Mouse (Mus musculus) adrenal gland, adult 8-10 months (tissue): ENCODE measurements around the gene Gm13288. TPM values are rescaled to one million over a fixed set of nuclear protein-coding genes. Genes with fewer than 3 reads are reported as not detected.
"Not testable (repeated sequence)": the region's sequence is repeated elsewhere in the genome, so short reads cannot be mapped to it uniquely, and the experiment has no call there.

ENCODE experiments used
- DNase-seq: peaks from one replicate; pipeline ENCODE4 v3.0.0; 2022
- total RNA-seq, 4 experiments: library from RNA; stranded (reverse); gene quantifications; 2 replicates each; pipeline ENCODE4 v1.2.4; 2022

Gm13288 gene
- not detected for total RNA-seq

- DNase-seq = not testable (repeated sequence)
Measured at GRCm38 (mm10) chr4:88805231-88805630, at the start of gene Gm13288. TSS of gene Gm13288 (plus strand) at chr4:88805531.

DNA sequence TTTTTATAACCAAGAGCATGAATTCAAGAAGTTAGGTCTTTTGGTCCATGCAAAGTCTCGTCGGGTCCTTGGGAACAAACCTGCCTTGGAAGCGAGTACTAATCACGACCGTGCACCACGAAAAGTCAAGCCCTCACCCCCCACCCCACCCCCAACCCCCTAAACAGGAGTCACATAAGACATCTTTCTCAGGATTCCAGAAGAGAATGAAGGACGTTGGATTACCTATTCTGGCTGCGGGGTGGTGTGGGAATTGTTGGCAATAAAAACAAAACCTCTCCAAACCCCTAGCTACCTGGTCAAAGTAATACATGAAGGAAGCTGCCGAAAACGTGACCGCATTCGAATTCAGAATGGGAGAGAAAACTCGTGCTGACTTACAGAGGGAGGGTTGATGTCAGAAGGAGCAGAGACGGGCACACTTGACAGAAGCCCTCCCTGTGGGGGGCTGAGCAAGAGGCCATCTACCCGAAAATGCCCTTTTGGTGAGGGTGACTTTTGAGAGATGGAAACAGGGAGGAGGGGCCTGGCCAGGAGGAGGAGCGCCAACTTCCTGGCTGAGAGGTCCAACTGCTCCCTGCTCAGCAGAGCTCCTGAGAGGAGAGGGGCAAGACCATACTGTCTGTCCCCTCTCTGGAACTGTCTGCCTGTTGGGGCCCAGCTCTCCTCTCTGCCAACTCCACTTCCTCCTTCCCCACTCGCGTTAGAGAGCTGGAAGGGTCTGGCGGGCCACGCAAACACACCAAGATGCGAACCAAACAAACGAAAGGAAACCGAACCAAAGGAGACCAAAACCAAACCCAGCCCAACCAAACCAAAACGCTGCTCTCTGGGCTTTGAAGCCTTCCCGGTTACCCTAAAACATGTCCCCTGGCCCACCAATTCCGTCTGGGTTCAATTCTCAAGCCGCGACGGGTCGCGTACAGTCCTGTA is 48.5 kb upstream of the Gm13288 start:
- DNase-seq = not testable (repeated sequence)

DNA sequence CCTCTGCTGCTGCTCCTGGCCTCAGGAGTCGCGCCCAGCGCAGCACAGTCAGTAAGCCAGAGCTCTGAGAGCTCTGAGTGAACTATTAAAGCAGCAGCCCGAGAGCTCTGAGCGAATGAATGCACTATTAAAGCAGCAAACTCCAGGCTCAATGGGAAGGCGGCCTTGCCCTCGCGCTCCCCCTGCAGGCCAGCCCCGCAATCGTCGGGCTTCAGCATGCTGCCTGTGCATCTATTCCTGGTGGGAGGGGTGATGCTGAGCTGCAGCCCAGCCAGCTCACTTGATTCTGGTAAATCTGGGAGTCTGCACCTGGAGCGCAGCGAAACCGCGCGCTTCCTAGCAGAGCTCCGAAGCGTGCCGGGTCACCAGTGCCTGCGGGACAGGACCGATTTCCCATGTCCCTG is 47.7 kb upstream of the Gm13288 start:
- DNase-seq = peak; percentile 89

DNA sequence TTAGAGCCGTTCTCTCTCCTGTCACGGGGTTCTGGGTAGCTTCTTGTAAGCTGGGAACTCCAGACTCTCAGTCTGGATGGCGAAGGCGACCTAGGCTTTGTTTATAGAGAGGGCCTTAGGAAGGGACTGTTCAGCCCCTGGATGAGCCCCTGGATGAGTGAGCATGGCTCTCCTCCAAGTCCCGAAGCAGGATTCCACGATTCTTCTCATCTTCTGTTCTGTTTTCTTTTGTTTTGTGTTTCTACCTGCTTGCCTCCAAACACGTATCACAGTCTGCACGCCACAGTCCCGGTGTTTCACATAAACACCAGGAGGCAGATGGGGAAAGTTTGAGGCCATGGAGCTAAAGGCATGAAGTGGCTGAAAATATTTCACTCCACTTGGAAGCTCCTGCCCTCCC is 46.6 kb upstream of the Gm13288 start:
- DNase-seq = not testable (repeated sequence)

DNA sequence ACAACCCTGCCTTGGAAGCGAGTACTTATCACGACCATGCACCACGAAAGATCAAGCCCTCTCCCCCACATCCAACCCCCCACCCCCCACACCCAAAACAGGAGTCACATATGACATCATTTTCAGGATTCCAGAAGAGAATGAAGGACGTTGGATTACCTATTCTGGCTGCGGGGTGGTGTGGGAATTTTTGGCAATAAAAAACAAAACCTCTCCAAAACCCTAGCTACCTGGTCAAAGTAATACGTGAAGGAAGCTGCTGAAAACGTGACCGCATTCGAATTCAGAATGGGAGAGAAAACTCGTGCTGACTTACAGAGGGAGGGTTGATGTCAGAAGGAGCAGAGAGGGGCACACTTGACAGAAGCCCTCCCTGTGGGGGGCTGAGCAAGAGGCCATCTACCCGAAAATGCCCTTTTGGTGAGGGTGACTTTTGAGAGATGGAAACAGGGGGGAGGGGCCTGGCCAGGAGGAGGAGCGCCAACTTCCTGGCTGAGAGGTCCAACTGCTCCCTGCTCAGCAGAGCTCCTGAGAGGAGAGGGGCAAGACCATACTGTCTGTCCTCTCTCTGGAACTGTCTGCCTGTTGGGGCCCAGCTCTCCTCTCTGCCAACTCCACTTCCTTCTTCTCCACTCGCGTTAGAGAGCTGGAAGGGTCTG is 45.6 kb upstream of the Gm13288 start, which contains the start of gene Gm13283:
TSS of gene Gm13283 (plus strand) at position 510 of the 659 bp plus-strand sequence.
- DNase-seq = not testable (repeated sequence)

GRCm38 (mm10) chr4:88760431-88760830 is 44.9 kb upstream of the Gm13288 start:
- peak; percentile 78 for DNase-seq

DNA sequence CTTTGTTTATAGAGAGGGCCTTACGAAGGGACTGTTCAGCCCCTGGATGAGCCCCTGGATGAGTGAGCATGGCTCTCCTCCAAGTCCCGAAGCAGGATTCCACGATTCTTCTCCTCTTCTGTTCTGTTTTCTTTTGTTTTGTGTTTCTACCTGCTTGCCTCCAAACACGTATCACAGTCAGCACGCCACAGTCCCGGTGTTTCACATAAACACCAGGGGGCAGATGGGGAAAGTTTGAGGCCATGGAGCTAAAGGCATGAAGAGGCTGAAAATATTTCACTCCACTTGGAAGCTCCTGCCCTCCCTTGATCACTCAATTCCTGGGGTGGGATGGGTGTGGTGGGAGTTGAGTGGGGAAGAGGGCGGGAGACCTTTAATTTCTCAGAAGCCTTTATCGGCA is 43.6 kb upstream of the Gm13288 start:
- peak; percentile 69 for DNase-seq

DNA sequence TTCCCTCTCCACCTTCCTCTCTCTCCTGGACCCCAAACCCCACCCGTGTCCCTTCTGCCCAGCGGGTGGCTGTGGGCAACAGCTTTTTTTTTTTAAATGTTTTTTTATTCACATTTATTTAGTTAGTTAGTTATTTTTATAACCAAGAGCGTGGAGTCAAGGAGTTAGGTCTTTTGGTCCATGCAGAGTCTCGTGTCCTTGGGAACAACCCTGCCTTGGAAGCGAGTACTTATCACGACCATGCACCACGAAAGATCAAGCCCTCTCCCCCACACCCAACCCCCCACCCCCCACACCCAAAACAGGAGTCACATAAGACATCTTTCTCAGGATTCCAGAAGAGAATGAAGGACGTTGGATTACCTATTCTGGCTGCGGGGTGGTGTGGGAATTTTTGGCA is 43.0 kb upstream of the Gm13288 start:
- not testable (repeated sequence) for DNase-seq

GRCm38 (mm10) chr4:88763384-88764018 is 41.8 kb upstream of the Gm13288 start:
- peak; percentile 68 for DNase-seq

DNA sequence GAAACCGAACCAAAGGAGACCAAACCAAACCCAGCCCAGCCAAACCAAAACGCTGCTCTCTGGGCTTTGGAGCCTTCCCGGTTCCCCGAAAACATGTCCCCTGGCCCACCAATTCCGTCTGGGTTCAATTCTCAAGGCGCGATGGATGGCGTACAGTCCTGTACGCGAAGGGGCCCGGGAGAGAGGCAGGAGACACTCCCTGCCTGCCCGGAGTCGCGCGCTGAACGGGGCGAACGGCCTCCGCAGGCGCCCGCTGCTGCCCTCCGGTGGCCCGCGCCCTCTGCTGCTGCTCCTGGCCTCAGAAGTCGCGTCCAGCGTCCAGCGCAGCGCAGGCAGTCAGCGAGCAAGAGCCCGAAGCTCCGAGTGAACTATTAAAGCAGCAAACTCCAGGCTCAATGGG is 31.8 kb upstream of the Gm13288 start, which contains the start of gene Gm13290:
TSS of gene Gm13290 (plus strand) at position 301 of the 400 bp plus-strand sequence.
- DNase-seq = not testable (repeated sequence)

DNA sequence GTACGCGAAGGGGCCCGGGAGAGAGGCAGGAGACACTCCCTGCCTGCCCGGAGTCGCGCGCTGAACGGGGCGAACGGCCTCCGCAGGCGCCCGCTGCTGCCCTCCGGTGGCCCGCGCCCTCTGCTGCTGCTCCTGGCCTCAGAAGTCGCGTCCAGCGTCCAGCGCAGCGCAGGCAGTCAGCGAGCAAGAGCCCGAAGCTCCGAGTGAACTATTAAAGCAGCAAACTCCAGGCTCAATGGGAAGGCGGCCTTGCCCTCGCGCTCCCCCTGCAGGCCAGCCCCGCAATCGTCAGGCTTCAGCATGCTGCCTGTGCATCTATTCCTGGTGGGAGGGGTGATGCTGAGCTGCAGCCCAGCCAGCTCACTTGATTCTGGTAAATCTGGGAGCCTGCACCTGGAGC is 28.7 kb upstream of the Gm13288 start, which contains the start of gene Gm13289:
TSS of gene Gm13289 (plus strand) at position 301 of the 400 bp plus-strand sequence.
- not testable (repeated sequence) for DNase-seq

GRCm38 (mm10) chr4:88779550-88779949 is 25.8 kb upstream of the Gm13288 start, which contains the start of gene Gm13272:
TSS of gene Gm13272 (plus strand) at chr4:88779850.
- not testable (repeated sequence) for DNase-seq

GRCm38 (mm10) chr4:88780320-88780719 is 25.0 kb upstream of the Gm13288 start:
- DNase-seq = not testable (repeated sequence)

GRCm38 (mm10) chr4:88781831-88782230 is 23.5 kb upstream of the Gm13288 start, which contains the start of gene Ifnz:
TSS of gene Ifnz (plus strand) at chr4:88782131.
- not testable (repeated sequence) for DNase-seq

GRCm38 (mm10) chr4:88782335-88782734 is 23.0 kb upstream of the Gm13288 start:
- DNase-seq = not testable (repeated sequence)

GRCm38 (mm10) chr4:88785409-88785808 is 19.9 kb upstream of the Gm13288 start, which contains the start of gene Gm13276:
TSS of gene Gm13276 (plus strand) at chr4:88785709.
- not testable (repeated sequence) for DNase-seq

DNA sequence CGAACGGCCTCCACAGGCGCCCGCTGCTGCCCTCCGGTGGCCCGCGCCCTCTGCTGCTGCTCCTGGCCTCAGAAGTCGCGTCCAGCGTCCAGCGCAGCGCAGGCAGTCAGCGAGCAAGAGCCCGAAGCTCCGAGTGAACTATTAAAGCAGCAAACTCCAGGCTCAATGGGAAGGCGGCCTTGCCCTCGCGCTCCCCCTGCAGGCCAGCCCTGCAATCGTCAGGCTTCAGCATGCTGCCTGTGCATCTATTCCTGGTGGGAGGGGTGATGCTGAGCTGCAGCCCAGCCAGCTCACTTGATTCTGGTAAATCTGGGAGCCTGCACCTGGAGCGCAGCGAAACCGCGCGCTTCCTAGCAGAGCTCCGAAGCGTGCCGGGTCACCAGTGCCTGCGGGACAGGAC is 16.9 kb upstream of the Gm13288 start, which contains the start of gene Gm13277:
TSS of gene Gm13277 (plus strand) at position 231 of the 400 bp plus-strand sequence.
- DNase-seq = peak; percentile 65

DNA sequence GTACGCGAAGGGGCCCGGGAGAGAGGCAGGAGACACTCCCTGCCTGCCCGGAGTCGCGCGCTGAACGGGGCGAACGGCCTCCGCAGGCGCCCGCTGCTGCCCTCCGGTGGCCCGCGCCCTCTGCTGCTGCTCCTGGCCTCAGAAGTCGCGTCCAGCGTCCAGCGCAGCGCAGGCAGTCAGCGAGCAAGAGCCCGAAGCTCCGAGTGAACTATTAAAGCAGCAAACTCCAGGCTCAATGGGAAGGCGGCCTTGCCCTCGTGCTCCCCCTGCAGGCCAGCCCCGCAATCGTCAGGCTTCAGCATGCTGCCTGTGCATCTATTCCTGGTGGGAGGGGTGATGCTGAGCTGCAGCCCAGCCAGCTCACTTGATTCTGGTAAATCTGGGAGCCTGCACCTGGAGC is 14.1 kb upstream of the Gm13288 start, which contains the start of gene Gm13278:
TSS of gene Gm13278 (plus strand) at position 301 of the 400 bp plus-strand sequence.
- not testable (repeated sequence) for DNase-seq

DNA sequence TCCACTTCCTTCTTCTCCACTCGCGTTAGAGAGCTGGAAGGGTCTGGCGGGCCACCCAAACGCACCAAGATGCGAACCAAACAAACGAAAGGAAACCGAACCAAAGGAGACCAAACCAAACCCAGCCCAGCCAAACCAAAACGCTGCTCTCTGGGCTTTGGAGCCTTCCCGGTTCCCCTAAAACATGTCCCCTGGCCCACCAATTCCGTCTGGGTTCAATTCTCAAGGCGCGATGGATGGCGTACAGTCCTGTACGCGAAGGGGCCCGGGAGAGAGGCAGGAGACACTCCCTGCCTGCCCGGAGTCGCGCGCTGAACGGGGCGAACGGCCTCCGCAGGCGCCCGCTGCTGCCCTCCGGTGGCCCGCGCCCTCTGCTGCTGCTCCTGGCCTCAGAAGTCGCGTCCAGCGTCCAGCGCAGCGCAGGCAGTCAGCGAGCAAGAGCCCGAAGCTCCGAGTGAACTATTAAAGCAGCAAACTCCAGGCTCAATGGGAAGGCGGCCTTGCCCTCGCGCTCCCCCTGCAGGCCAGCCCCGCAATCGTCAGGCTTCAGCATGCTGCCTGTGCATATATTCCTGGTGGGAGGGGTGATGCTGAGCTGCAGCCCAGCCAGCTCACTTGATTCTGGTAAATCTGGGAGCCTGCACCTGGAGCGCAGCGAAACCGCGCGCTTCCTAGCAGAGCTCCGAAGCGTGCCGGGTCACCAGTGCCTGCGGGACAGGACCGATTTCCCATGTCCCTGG is 11.2 kb upstream of the Gm13288 start, which contains the start of gene Gm13275:
TSS of gene Gm13275 (plus strand) at position 552 of the 740 bp plus-strand sequence.
- peak; percentile 71 for DNase-seq

GRCm38 (mm10) chr4:88797097-88797496 is 8.2 kb upstream of the Gm13288 start, which contains the start of gene Gm13279:
TSS of gene Gm13279 (plus strand) at chr4:88797397.
- not testable (repeated sequence) for DNase-seq

DNA sequence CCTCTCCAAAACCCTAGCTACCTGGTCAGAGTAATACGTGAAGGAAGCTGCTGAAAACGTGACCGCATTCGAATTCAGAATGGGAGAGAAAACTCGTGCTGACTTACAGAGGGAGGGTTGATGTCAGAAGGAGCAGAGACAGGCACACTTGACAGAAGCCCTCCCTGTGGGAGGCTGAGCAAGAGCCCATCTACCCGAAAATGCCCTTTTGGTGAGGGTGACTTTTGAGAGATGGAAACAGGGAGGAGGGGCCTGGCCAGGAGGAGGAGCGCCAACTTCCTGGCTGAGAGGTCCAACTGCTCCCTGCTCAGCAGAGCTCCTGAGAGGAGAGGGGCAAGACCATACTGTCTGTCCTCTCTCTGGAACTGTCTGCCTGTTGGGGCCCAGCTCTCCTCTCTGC is 6.0 kb upstream of the Gm13288 start, which contains the start of gene Gm13285:
TSS of gene Gm13285 (plus strand) at position 301 of the 400 bp plus-strand sequence.
- not testable (repeated sequence) for DNase-seq
